Mouse (Mus musculus): ENCODE data around the gene Eya2. TPM values are rescaled to one million over a fixed set of nuclear protein-coding genes. Genes with fewer than 3 reads are reported as not detected.
A peak's percentile ranks its signal among the peaks of the same experiment; 100 is the strongest.

The Eya2 gene
- total RNA-seq, 2 experiments from 2014 or later, result 0.33 to 1.7 TPM

DNA sequence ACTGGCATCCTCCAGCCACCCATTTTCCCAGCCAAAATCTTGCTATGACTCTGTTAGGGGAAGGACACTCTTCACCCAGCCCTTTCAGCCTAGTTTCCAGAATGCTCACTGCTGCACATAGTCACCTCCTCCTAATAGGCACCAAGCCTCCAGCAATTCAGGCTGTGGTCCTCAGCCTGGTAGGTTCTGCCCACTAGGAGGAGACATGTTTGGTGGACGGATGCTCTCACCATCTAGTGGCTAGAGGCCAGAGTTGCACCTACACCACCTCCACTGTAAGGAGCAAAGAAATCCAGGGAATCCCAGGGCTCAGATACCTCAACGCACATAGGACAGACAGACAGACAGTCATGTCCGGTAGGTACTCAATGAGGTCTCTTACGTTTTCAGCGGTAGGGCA is 216.7 kb downstream of the Eya2 start:
- ATAC-seq (replicated peaks; ENCODE audit: poor library complexity), result peak; percentile 83

DNA sequence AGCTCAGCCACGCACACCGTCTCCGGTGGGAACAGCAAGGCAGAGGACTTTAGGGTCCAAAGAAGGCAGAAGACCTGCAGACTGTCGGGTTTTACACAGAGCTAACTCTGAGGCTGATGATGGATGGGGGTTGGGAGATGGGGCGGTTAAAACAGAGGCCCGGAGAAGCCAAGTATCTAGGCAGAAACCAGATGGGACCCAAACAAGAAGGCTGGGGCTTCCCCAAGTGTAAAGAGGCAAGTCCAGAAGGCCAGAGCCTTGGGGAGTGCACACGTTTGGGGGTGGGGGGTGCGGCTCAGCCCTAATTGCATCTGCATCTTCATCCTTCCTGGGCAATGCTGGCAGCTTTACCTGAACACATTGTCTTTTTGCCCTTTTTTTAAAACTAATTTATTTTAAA is 218.1 kb downstream of the Eya2 start:
- ATAC-seq (replicated peaks; ENCODE audit: poor library complexity), result no peak

DNA sequence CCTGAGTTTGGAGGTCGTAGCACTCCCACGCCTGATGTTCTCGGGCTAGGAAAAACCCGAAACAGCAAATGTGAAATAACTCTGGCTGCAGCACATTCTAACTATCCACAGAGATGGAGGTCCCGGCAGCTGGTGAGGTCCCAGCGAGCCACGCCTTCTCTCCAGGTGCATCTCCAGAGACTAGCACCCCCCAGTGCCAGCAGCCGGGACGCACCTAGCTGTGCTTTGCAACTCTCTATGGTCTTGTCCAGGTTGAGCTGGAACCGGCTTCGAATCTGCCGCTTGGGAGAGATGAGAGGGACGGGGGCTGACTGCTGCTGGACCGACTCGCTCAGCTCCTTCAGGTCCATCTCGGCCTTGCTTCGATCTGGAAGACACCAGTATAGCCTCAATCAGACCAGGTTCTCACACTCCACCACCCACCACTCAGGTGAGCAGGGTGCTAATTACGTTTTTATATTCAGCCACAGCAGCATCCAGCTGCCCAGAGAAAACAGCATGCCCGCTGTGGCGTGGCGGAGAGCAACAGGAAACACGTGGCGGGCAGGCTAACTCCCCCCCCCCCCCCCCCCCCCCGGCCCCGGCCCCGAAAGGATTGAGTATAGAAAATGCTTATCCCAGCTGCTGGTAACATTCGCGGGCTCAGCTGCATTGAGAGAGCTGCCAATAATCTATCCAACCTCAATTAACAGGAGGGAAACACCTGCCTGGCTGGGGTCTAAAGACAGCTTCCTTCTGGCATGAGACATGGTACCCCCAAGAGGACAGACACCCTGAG is 220.5 kb downstream of the Eya2 start:
- ATAC-seq (replicated peaks; ENCODE audit: poor library complexity), result no peak

DNA sequence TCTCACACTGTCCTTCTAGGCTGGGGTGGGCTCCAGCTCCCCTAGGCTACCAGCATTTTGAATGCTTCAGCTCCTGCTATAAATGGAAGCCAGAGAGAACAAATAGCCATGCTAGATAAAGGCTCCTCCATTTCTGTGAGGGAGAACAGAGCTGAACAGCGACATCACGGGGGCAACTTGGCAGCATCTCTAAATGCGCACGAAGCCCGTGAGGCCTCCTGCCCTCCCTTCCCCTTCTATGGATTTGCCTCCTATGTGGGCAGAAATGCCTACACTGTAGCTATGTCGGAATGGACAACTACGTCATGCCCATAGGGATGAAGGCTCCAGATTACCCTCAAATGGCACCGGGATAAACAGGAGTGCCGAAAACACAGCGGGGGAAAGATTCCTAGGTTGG is 222.6 kb downstream of the Eya2 start:
- ATAC-seq (replicated peaks; ENCODE audit: poor library complexity), result no peak

DNA sequence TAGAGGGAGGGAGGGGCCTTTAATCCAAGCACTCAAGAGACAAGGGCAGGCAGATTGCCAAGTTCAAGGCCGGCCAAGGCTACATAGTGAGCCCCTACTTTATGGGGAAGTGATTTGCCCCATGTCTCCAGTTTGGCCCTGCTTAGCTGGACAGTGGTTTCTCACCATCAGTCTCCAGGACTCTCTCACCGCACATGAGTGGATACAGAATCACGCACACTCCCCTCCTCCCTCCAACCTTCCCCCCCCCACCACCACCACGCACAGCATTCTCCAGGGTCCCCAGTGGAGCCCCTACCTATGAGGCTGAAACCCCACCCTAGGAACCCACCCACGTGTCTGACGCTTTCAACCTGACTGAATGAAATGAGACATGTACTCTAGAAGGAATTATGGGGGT is 223.7 kb downstream of the Eya2 start:
- no peak for ATAC-seq (replicated peaks; ENCODE audit: poor library complexity)

DNA sequence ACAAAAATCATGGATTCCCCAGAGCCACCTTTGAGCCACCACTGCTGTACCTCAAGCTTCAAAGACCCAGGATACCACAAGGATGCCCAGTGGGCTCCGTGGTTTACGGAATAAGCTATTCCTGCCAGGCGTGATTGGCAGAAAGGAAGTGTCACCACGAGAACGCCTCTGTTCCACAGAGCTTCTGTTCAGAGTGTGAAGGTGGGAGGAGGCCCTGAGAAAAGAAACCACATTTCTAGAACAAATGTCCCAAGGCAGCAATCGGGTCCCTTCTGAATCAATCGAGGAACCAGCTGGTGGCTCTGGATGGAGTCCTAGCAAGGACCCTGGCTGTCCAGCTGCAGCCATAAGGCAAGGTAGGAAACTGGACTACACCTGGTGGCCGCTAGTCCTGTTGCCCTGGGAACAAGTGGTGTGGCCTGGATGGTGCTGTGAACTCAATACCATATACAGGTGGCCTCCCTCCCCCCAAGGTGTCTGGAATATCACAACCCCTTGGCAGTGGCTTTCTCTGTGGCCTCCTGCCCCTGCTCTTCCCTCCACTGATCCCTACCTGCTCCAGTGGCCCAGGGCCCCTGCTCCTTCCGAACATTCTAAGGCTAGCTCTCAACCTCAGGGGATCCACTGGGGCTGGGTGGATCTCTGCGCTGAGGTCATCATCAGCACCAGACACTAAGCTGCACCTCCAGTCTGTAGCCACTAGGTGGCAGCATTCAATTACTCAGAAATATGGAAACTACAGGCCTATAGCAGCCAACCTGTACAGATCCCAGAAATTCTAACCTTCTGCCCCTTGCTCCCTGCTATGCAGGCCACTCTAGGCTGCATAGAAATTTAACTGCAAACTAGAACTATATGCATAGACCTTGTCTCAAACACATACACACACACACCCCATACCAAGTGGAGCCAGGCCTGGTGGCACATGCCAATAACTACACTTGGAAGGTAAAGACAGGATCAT is 224.4 kb downstream of the Eya2 start:
- ATAC-seq (replicated peaks; ENCODE audit: poor library complexity), result peak; percentile 95

DNA sequence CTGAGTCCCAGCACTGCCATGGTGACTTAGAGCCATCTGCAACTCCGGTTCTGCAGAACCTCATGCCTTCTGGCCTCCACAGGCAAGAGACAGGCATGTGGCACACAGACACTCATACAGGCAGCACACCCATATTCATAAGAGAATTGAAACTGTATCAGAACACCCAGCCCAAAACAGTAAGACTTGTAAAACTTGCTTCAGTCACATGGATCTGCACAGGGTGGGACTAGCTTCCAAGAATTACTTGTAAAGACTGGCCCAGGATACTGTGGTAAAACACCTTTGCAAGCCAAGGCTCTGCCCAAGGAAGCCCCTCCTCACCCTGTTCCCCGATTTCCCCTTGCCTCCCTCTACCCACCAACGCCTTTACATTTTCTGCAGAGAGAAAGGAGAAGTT is 225.2 kb downstream of the Eya2 start:
- ATAC-seq (replicated peaks; ENCODE audit: poor library complexity), result no peak

DNA sequence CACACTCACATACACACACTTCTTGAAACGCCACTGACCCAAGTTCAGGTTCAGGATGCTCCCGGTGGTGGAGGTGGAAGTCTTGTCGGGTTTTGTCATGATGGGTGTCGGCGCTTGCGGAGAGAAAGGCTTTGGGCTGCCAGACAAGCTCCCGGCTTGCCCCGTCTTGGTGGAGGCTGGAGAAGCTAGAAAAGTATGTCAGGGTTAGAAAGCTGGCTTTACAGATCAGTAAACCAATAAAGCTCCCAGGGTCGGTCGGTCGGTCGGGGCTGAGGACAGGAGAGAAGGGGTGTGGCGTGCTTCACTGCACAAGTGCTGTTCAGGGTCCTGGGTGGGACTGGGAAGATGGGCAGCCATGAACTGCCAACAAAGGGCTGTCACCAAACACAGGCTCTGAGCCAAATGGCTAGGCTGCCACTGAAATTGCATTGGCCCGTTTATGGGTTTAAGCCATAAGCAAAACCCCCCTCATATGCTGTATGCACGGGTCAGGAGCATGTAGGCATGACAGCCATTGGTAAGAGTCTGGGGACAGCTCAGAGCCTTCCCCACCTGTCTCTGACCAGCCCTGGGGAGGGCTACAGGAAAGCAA is 225.8 kb downstream of the Eya2 start:
- no peak for ATAC-seq (replicated peaks; ENCODE audit: poor library complexity)

Other genes starting within 250 kb of the Eya2 start
- not detected in 2 replicates for gene Zfp663, start 226.3 kb upstream of the Eya2 start, total RNA-seq (2015)
- not detected in 2 replicates for gene Zfp663, start 226.3 kb upstream of the Eya2 start, total RNA-seq (2017)
- not detected in 2 replicates for gene Zfp334, start 206.8 kb upstream of the Eya2 start, total RNA-seq (2015)
- gene Zfp334, start 206.8 kb upstream of the Eya2 start, total RNA-seq (2017), result not detected in 2 replicates
- gene Ocstamp, start 194.6 kb upstream of the Eya2 start, total RNA-seq (2015), result not detected in 2 replicates
- not detected in 2 replicates for gene Ocstamp, start 194.6 kb upstream of the Eya2 start, total RNA-seq (2017)
- gene Slc13a3, start 121.8 kb upstream of the Eya2 start, total RNA-seq (2015), result 0.15 TPM in 1 of 2 replicates, not detected in the other
- gene Slc13a3, start 121.8 kb upstream of the Eya2 start, total RNA-seq (2017), result 0.08 TPM in 1 of 2 replicates, not detected in the other
- 6.7 and 9.4 TPM in 2 replicates for gene Trp53rka, start 101.7 kb upstream of the Eya2 start, total RNA-seq (2015)
- gene Trp53rka, start 101.7 kb upstream of the Eya2 start, total RNA-seq (2017), result 7.6 and 8.6 TPM in 2 replicates
- 0.05 and 0.12 TPM in 2 replicates for gene Slc2a10, start 91.2 kb upstream of the Eya2 start, total RNA-seq (2015)
- gene Slc2a10, start 91.2 kb upstream of the Eya2 start, total RNA-seq (2017), result 0.21 and 0.57 TPM in 2 replicates